Mouse (Mus musculus): ENCODE results near the gene Zdhhc6. TPM values are rescaled to one million over a fixed set of nuclear protein-coding genes. Genes with fewer than 3 reads are reported as not detected.

Zdhhc6 gene
- polyA plus RNA-seq, 1 experiment from 2014 or later, result 64.7 TPM

DNA sequence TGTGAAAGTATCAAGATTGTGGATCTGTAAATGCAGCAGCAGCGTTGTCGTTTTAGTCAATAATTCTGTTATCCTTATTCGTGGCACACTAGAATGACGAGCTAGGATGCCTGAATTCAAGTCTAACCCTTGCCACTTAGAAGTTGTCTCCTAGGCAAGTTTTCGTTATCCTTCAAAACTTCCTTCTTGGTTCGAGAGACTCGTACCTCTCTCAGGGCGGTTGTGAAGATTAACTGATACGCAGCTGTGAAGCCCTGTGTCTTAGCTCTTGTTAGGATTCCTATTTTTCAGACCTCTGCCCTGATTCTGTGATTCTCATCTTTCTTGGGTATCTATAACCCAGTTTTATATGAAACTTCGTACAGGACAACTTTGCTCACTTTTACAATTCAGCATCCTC lies 1.1 kb upstream of the Zdhhc6 start:
- H3K4me1 ChIP-seq (ENCODE audit: control insufficient read depth, insufficient read depth, low read length), result peaks cover 34% of the 10 kb centered on the region
- H3K9me3 ChIP-seq (replicated peaks; ENCODE audit: control insufficient read depth, low read length, poor library complexity, severe bottlenecking), result no peaks in the 10 kb centered on the region
- H3K9ac ChIP-seq (ENCODE audit: low read depth, low read length), result no peak overlapping the region
- peak overlapping the region; percentile 86 for H3K4me2 ChIP-seq (ENCODE audit: low read length)
- WGBS, result 61% methylated on average over 10 of the region's 10 CpGs
- peak overlapping the region; percentile 77 for H3K4me3 ChIP-seq (ENCODE audit: low read depth, low read length)
- no peak for ATAC-seq
- H3K27ac ChIP-seq (ENCODE audit: low read length), result no peak overlapping the region
- no peaks in the 10 kb centered on the region for H3K36me3 ChIP-seq (ENCODE audit: control insufficient read depth, insufficient read depth, low read length)
- no peaks in the 10 kb centered on the region for H3K27me3 ChIP-seq (ENCODE audit: control insufficient read depth, insufficient read depth, low read depth, low read length)

DNA sequence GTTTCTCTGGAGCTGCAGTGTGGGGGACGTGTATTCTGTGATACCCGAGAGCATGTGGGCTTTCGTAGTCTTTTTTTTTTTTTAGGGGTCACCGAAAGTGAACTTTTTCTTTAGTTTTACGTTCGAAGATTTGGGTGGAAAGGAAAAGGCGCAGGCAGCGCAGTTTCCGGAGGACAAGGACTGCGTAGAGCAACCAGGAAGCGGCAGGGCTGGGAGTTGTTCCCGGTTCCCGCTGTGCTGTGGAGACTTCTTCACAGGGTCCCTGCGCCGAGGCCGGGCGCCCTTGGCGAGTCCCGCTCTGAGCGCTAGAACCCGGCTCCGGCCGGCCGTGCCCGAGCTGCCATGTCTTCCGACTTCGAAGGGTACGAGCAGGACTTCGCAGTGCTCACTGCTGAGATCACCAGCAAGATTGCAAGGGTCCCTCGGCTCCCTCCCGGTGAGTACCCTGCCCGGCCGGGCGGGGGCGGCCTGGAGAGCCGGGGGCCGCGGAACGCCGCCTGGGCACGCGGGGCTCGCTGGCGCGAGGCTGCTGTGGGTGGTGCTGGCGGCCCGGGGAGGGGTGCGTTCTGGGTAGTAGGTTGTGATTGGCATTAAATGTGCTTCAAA lies 380 bp upstream of the Zdhhc6 start, which contains the start of gene Vti1a:
TSS of gene Vti1a (plus strand) at position 187 of the 606 bp plus-strand sequence.
- Histone ChIP-seq H3K27me3 (ENCODE audit: control insufficient read depth, insufficient read depth, low read depth, low read length) (no peaks in the 10 kb centered on the region), H3K4me1 (ENCODE audit: control insufficient read depth, insufficient read depth, low read length) (peaks cover 34% of the 10 kb centered on the region), H3K4me3 (ENCODE audit: low read depth, low read length) (peak within 1 kb of the TSS; percentile 77), H3K27ac (ENCODE audit: low read length) (peak within 1 kb of the TSS; percentile 80), H3K9ac (ENCODE audit: low read depth, low read length) (peak within 1 kb of the TSS; percentile 86), H3K9me3 (replicated peaks; ENCODE audit: control insufficient read depth, low read length, poor library complexity, severe bottlenecking) (no peaks in the 10 kb centered on the region), H3K36me3 (ENCODE audit: control insufficient read depth, insufficient read depth, low read length) (peaks cover 3% of the 10 kb centered on the region; the same call in 1 of the 2 replicates), H3K4me2 (ENCODE audit: low read length) (peak within 1 kb of the TSS; percentile 86)
- WGBS, result under 1% methylated on average over 46 of the region's 48 CpGs
- peak; percentile 94 for ATAC-seq

DNA sequence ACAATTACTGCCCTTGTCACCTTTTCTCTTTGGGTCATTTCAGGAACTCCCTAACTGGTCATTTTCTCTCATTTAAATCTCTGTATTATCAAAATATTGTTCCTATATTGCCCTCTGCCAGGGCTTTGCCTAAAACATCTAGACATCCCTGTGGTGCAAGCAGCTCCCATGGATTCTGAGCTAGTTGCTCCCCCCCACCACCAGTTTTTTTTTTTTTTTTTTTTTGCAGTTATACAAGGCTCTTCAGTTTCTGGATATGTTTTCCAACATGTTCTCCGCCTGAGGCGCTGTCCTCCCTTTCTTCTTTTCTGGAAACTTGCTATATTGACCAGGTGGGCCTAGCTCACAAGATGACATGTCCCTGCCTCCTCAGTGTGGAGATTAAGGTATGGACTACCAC lies 2.2 kb downstream of the Zdhhc6 start:
- ATAC-seq, result no peak
- Histone ChIP-seq H3K4me1 (ENCODE audit: control insufficient read depth, insufficient read depth, low read length) (peaks cover 34% of the 10 kb centered on the region), H3K9ac (ENCODE audit: low read depth, low read length) (no peak overlapping the region), H3K36me3 (ENCODE audit: control insufficient read depth, insufficient read depth, low read length) (peaks cover 21% of the 10 kb centered on the region), H3K27me3 (ENCODE audit: control insufficient read depth, insufficient read depth, low read depth, low read length) (no peaks in the 10 kb centered on the region), H3K4me2 (ENCODE audit: low read length) (no peak overlapping the region), H3K4me3 (ENCODE audit: low read depth, low read length) (no peak overlapping the region), H3K9me3 (replicated peaks; ENCODE audit: control insufficient read depth, low read length, poor library complexity, severe bottlenecking) (no peaks in the 10 kb centered on the region), H3K27ac (ENCODE audit: low read length) (no peak overlapping the region)
- WGBS, result 93% methylated on average over 2 of the region's 2 CpGs

DNA sequence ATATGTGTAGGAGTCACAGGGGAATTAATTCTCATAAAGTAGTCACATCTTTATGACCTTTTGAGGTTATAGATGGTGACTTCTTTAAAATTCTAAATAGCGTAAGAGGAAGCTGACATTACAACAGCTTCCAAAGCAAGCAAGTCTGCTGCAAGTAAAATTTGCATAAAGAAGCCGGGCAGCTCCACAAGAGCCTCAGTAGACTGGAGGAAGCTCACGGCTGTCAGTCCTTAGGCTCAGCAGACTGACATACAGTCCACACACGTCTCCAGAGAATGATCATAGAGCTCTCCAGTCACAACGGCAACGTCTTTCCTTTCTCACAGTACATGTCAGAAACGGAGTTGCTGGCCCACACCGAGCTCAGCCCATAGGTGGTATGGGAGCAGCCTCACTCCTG lies 4.0 kb downstream of the Zdhhc6 start:
- no peak for ATAC-seq
- 95% methylated on average over 8 of the region's 8 CpGs for WGBS

DNA sequence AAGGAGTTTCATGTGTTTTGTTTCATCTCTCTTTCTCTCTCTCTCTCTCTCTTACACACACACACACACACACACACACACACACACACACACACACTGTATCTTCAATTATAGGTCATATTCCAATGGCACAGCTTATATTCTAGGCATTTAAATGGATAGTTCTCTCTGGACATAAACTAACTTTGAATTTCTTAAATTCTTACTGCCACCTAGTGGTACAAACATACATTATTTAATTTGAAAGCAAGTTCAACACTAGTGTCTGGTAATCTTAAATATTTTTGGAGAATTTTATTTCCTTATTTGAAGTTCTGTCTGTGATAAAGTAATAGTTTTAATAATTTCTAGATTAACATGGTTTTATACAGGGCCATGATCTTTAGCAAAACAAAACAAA lies 10.8 kb downstream of the Zdhhc6 start:
- Histone ChIP-seq H3K4me3 (ENCODE audit: low read depth, low read length) (no peak overlapping the region), H3K9me3 (replicated peaks; ENCODE audit: control insufficient read depth, low read length, poor library complexity, severe bottlenecking) (no peaks in the 10 kb centered on the region), H3K9ac (ENCODE audit: low read depth, low read length) (no peak overlapping the region), H3K27ac (ENCODE audit: low read length) (no peak overlapping the region), H3K36me3 (ENCODE audit: control insufficient read depth, insufficient read depth, low read length) (peaks cover 31% of the 10 kb centered on the region), H3K4me2 (ENCODE audit: low read length) (no peak overlapping the region), H3K27me3 (ENCODE audit: control insufficient read depth, insufficient read depth, low read depth, low read length) (no peaks in the 10 kb centered on the region), H3K4me1 (ENCODE audit: control insufficient read depth, insufficient read depth, low read length) (no peaks in the 10 kb centered on the region)
- ATAC-seq, result no peak

More for the DNA sequence above, 4.0 kb downstream of the Zdhhc6 start:
- Histone ChIP-seq H3K27ac (ENCODE audit: low read length) (no peak overlapping the region), H3K36me3 (ENCODE audit: control insufficient read depth, insufficient read depth, low read length) (peaks cover 25% of the 10 kb centered on the region), H3K27me3 (ENCODE audit: control insufficient read depth, insufficient read depth, low read depth, low read length) (no peaks in the 10 kb centered on the region), H3K4me1 (ENCODE audit: control insufficient read depth, insufficient read depth, low read length) (peaks cover 25% of the 10 kb centered on the region), H3K4me2 (ENCODE audit: low read length) (no peak overlapping the region), H3K9ac (ENCODE audit: low read depth, low read length) (no peak overlapping the region), H3K9me3 (replicated peaks; ENCODE audit: control insufficient read depth, low read length, poor library complexity, severe bottlenecking) (no peaks in the 10 kb centered on the region), H3K4me3 (ENCODE audit: low read depth, low read length) (no peak overlapping the region)

DNA sequence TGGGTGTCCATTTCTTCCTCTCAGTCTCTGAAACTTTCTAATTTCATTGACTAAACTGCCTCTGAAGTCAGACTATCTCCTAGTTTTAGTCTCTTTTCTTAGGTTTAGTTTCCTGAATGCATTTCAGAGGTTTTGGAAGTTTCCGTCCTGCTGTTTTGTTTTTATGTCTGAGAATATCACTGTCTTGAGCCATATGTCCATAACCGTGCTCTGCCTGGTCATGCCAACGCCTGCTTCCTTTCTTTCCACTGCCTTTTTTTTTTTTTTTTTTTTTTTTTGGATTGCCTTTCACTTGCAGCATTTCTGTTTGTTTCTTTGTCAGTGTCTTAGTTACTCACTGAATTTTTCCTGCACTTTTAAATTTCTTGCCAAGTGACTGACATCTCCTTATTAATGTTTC lies 15.3 kb downstream of the Zdhhc6 start:
- H3K4me1 ChIP-seq (ENCODE audit: control insufficient read depth, insufficient read depth, low read length), result no peaks in the 10 kb centered on the region
- no peak overlapping the region for H3K4me3 ChIP-seq (ENCODE audit: low read depth, low read length)
- no peak overlapping the region for H3K27ac ChIP-seq (ENCODE audit: low read length)
- H3K36me3 ChIP-seq (ENCODE audit: control insufficient read depth, insufficient read depth, low read length), result peaks cover 24% of the 10 kb centered on the region
- H3K9me3 ChIP-seq (replicated peaks; ENCODE audit: control insufficient read depth, low read length, poor library complexity, severe bottlenecking), result no peaks in the 10 kb centered on the region
- H3K27me3 ChIP-seq (ENCODE audit: control insufficient read depth, insufficient read depth, low read depth, low read length), result no peaks in the 10 kb centered on the region
- no peak for ATAC-seq
- no peak overlapping the region for H3K9ac ChIP-seq (ENCODE audit: low read depth, low read length)
- WGBS, result 93% methylated on average over 3 of the region's 3 CpGs
- H3K4me2 ChIP-seq (ENCODE audit: low read length), result no peak overlapping the region

DNA sequence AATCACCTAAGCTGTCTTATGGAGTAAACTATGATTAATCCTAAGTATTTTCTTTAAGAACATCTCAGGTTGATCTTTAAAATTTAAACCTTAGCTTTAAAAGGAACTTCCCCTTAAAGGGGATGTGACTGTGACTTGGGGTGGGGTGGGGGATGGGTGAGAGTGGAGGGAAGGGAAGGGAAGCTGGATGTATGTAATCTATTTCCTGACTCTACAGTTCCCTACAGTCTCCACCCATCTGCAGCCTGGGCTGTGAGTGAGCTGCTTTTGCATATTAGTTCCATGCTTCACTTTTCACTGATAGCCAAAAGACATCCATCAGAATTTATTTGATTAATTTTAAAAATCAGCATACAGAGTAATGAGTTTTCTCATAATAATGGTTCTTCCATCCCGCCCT lies 16.5 kb downstream of the Zdhhc6 start:
- Histone ChIP-seq H3K36me3 (ENCODE audit: control insufficient read depth, insufficient read depth, low read length) (peaks cover 24% of the 10 kb centered on the region), H3K9me3 (replicated peaks; ENCODE audit: control insufficient read depth, low read length, poor library complexity, severe bottlenecking) (no peaks in the 10 kb centered on the region), H3K27ac (ENCODE audit: low read length) (no peak overlapping the region), H3K4me2 (ENCODE audit: low read length) (no peak overlapping the region), H3K9ac (ENCODE audit: low read depth, low read length) (no peak overlapping the region), H3K4me3 (ENCODE audit: low read depth, low read length) (no peak overlapping the region), H3K4me1 (ENCODE audit: control insufficient read depth, insufficient read depth, low read length) (no peaks in the 10 kb centered on the region), H3K27me3 (ENCODE audit: control insufficient read depth, insufficient read depth, low read depth, low read length) (no peaks in the 10 kb centered on the region)
- WGBS, result 95% methylated on average over 1 of the region's 1 CpGs
- no peak for ATAC-seq

DNA sequence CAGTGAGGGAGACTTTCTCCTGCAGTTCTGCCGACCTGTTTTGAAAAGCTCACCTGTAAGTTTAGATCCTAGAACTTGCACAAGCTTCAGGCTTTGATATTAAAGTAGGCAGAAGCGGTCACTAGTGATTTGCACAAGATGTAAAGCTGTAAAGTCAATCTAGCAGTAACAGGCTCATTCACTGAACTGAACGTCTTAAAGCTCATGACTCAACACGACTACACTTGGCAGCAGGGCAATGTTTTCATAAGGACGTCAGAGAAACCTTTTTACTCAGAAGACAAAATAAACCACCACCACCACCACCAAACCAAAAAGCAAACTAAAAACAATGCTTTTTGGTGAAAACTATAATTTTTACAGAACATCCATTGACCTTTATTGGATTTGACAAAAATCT lies 17.9 kb downstream of the Zdhhc6 start:
- no peak overlapping the region for H3K9ac ChIP-seq (ENCODE audit: low read depth, low read length)
- no peak overlapping the region for H3K27ac ChIP-seq (ENCODE audit: low read length)
- H3K27me3 ChIP-seq (ENCODE audit: control insufficient read depth, insufficient read depth, low read depth, low read length), result no peaks in the 10 kb centered on the region
- ATAC-seq, result no peak
- no peak overlapping the region for H3K4me2 ChIP-seq (ENCODE audit: low read length)
- H3K4me1 ChIP-seq (ENCODE audit: control insufficient read depth, insufficient read depth, low read length), result no peaks in the 10 kb centered on the region
- no peaks in the 10 kb centered on the region for H3K9me3 ChIP-seq (replicated peaks; ENCODE audit: control insufficient read depth, low read length, poor library complexity, severe bottlenecking)
- 89% methylated on average over 5 of the region's 5 CpGs for WGBS
- H3K36me3 ChIP-seq (ENCODE audit: control insufficient read depth, insufficient read depth, low read length), result peaks cover 21% of the 10 kb centered on the region
- no peak overlapping the region for H3K4me3 ChIP-seq (ENCODE audit: low read depth, low read length)

DNA sequence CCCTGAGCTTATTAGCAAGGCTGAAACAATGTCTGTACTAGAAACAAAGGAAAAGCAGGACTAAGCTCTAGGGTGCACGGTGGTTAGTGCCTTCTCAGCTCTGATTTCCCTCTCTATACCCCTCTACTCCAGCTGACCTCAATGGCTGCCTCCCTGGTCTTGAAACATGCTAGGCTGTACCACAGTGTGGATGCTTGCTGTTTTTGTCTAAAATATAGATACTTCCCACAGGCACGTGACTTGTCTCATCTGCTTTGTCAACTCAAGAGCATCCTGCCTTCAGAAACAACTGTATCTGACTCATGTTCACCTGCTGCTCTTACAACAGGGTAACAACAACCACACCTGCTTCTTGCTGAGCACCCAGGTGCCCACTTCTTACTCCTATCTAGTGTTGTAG lies 18.3 kb downstream of the Zdhhc6 start:
- H3K4me3 ChIP-seq (ENCODE audit: low read depth, low read length), result no peak overlapping the region
- 97% methylated on average over 2 of the region's 2 CpGs for WGBS
- H3K36me3 ChIP-seq (ENCODE audit: control insufficient read depth, insufficient read depth, low read length), result peaks cover 21% of the 10 kb centered on the region
- no peak for ATAC-seq
- no peaks in the 10 kb centered on the region for H3K9me3 ChIP-seq (replicated peaks; ENCODE audit: control insufficient read depth, low read length, poor library complexity, severe bottlenecking)
- H3K27me3 ChIP-seq (ENCODE audit: control insufficient read depth, insufficient read depth, low read depth, low read length), result no peaks in the 10 kb centered on the region
- H3K4me2 ChIP-seq (ENCODE audit: low read length), result no peak overlapping the region
- H3K9ac ChIP-seq (ENCODE audit: low read depth, low read length), result no peak overlapping the region
- no peak overlapping the region for H3K27ac ChIP-seq (ENCODE audit: low read length)
- no peaks in the 10 kb centered on the region for H3K4me1 ChIP-seq (ENCODE audit: control insufficient read depth, insufficient read depth, low read length)

Measured in midbrain, embryonic 16.5 days (tissue).